Mouse (Mus musculus) CD4-positive, CD25-positive, alpha-beta regulatory T cell (primary cell): ENCODE data around the gene Ddx43. TPM values are rescaled to one million over a fixed set of nuclear protein-coding genes. Genes with fewer than 3 reads are reported as not detected.

Source experiments
- polyA plus RNA-seq: library from polyadenylated mRNA; unstranded; fragments of 100-300 nt; shearing (Covaris generic); gene quantifications from one replicate; pipeline ENCODE4 v1.2.1, GENCODE M21; 2017

Ddx43 gene
- polyA plus RNA-seq, result 9.1 TPM

DNA sequence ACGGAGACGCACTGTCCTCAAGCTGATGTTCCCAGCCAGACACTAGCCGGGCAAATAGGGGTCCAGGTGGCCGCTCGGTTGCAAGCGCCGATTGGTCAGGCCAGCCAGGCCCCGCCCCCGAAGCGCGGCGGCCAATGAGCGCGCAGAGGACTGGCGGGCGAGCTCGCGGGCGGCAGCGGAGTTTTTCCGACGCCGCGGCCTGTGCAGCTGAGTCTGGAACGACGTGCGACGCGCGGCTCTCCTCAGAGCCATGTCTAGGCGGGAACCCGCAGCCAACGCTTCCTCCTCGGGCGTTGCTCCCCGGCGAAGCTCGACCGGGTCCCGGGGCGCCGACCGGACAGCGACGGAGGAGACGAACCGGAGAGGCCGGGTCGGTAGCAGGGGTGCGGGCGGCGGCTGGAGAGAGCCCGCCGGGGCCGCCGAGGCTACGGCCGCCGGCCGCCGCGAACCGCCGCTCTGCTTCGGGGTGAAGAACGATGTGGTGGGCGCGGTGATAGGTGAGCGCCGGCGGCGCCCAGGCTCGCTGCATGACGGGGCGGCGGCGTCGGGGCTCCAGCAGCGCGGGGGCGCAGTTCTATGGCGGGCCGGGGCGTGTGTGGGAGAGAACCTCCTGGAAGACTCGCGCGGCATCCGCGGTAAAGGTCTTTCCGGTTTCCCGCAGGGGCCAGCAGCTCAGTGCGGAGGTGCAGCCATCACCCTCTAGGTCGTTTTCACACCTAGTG lies at the start of gene Ddx43:
Gene Ddx43 (plus strand): TSS at position 148 of the 722 bp plus-strand sequence.

DNA sequence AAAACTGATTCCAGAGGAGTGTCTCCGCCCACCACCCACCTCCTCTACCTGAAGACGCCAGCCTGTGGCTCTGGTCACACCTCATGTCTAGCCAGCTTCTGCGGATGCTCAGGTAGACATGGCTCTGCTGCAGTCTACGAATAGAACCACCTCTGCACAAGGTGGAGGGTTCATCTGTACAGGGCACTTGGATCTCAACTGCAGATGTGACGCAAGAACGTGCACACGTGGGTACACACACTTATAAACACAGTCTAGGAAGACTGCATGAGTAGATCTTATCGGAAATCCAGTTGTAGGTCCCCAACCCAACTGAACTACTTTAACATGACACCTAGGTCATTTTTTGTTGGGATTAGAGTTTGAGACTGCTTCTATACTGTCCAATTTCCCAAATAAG lies 40.0 kb upstream of the Ddx43 start, which contains the start of gene Gsta2:
Gene Gsta2 (minus strand): TSS at position 178 of the 400 bp plus-strand sequence.

DNA sequence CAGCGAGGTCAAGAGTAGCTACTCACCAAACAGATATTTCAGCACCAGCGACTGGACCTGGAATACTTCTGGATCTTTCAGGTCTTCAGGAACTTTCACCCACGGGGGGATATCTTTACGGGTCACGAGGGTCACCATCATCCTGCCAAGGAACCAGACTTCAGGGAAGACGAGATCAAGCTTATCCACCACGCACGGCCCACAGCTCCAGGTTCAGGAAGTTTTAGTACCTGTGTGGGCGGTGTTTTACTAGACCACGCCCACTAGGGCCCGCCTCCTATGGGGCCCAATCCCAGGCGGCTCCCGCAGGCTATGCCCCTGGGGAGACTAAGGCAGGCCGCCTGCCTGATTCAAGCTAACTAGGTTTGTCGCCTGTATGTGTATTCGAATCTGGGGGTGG lies 27.6 kb upstream of the Ddx43 start, which contains the start of gene Dppa5a:
Gene Dppa5a (minus strand): TSS at position 219 of the 400 bp plus-strand sequence.

DNA sequence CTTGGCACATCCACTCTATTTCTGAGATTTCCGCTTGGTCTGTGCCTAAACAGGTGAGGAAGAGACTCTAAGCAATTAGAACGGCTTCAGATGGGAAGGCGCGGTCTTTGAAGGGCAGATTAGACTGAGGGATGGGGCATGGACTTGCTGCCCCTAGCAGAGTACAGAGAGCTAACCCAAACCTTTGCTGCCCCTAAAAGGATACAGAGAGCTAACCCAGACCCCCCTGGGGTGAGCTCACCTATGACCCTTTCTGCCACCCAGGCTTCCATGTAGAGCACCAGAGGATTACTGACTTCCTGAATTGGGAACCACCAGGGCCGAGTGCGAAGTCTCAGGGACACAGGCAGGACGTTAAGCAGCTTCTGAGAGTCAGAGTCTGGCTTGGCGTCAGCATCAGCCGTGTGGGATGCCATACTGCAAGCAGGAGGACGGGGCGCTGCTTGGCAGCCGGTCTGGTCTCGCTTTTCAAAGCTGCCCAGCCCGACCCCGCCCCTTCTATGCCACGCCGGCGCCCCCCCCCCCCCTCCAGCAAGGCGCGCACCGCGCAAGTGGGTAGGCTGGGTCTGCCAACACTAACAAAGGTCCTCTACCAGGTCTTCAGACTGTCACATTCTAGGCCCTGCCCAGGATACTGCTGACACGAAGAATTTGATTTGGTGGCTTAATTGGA lies 17.3 kb upstream of the Ddx43 start, which contains the start of gene Ooep:
Gene Ooep (minus strand): TSS at position 613 of the 673 bp plus-strand sequence.

DNA sequence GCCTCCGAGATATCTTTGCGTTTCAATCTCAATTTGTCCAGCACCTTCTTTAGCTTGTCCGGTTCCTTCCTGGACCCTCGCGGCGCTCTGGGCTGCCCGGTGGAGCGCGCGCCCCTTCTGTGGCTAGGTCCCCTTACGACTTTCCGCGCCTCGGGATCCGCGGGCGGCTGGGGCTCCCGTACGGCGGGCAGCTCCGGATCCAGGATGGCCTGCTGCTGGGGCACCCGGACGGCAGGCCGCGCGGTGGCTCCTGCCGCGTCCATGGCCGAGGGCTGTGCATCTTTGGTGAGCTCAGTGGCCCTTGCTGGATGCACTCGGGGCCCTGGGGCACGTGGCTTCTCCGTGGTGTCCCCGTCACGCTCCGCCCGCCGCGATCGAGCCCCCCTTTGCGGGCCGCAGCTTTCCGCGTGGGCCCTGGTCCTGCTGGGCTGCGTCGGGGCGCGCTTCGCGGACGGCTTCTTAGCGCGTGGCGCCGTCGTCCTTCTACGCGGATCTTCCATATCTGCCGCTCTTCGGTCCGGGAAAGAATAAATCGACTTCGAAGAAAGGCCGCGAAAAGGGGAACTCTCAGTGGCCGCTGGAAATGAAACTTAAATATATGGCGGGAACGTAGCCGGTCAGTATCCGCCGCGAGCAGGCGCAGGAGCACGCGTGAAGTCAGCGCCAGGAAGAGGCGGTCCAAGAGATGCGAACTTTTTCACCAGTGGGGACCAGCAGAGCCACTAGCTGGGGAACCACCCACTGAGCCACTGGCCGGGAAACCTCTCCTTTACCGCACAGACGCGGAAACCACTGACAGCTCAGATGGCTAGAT lies 47.2 kb downstream of the Ddx43 start, which contains the start of gene Cgas:
Gene Cgas (minus strand): TSS at position 659 of the 814 bp plus-strand sequence.

DNA sequence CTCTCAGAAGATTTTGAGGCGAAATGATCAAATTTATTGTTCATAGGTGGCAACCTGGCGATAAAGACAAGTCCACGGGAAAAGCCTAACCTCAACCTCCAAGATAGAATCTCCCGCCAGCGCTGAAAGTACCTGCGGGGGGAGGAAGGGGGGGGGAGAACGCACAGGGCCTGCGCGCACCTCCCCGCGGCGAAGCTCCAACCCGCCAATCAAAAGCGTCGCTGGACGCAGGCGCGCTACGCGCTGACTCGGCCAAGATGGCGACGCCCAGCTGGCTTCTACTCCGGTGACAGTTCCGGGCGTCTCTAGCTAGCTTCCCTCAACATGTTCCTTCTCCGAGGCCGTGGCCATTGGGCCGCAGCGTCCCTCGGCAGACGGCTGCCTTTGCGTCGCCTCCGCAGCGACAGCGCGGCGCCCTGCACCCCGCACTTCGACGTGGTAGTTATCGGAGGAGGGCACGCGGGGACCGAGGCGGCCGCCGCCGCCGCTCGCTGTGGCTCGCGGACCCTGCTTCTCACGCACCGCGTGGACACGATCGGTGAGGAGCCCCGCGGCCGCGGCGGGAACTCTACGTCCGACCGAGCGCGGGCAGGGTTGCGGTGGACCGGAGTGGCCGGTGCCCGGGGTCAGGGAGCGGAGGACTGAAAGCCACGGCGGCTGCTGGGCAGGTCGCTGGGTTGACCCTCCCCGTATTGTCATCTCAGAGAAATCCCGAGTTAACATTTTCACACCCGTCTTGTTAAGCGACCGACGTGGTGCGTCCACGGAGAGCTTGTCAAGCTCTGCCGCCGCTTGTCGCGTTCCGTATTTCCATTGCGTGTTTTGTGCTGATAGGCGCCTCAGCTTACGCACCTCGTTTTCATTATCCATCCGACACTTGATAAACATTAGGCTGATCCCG lies 52.6 kb downstream of the Ddx43 start, which contains the start of the genes Mto1 and Gm17324:
Gene Mto1 (plus strand): TSS at position 236 of the 901 bp plus-strand sequence.
Gene Gm17324 (minus strand): TSS at position 814 of the 901 bp plus-strand sequence.

Other genes with a start within 250 kb of the Ddx43 start
- 61.2 TPM for gene Gsta4, start 213.0 kb upstream of the Ddx43 start, polyA plus RNA-seq
- not detected for gene Gsta1, start 165.1 kb upstream of the Ddx43 start, polyA plus RNA-seq
- not detected for gene Gm3776, start 138.6 kb upstream of the Ddx43 start, polyA plus RNA-seq
- not detected for gene Gm10639, start 105.9 kb upstream of the Ddx43 start, polyA plus RNA-seq
- gene Omt2a, start 81.0 kb upstream of the Ddx43 start, polyA plus RNA-seq, result not detected
- not detected for gene Omt2b, start 68.2 kb upstream of the Ddx43 start, polyA plus RNA-seq
- not detected for gene Gsta2, start 40.0 kb upstream of the Ddx43 start, polyA plus RNA-seq
- not detected for gene Dppa5a, start 27.6 kb upstream of the Ddx43 start, polyA plus RNA-seq
- 0.32 TPM for gene Ooep, start 17.1 kb upstream of the Ddx43 start, polyA plus RNA-seq
- gene Cgas, start 47.5 kb downstream of the Ddx43 start, polyA plus RNA-seq, result 4.0 TPM
- 31.7 TPM for gene Mto1, start 52.4 kb downstream of the Ddx43 start, polyA plus RNA-seq
- gene Gm17324, start 53.0 kb downstream of the Ddx43 start, polyA plus RNA-seq, result 1.0 TPM
- gene Eef1a1, start 93.4 kb downstream of the Ddx43 start, polyA plus RNA-seq, result 4,234 TPM
- 11.5 TPM for gene Slc17a5, start 192.3 kb downstream of the Ddx43 start, polyA plus RNA-seq
- 0.16 TPM for gene Cd109, start 219.8 kb downstream of the Ddx43 start, polyA plus RNA-seq